Mouse (Mus musculus) embryo, embryonic 10 days (tissue): ENCODE measurements at regions not wholly inside any gene's neighbourhood (a gene's known extent, or its start where the extent isn't known, plus 50 kb on each side); places are given as distances from the start of the nearest gene placed in this dataset.

Source experiments
- DNase-seq: peaks from one replicate; pipeline ENCODE4 v3.0.0-alpha.2; 2015; ENCODE audit warnings: low spot score

- no peak for DNase-seq
Measured at GRCm38 (mm10) chr13:37503449-37503848, 158.4 kb downstream of the Ly86 start.

GRCm38 (mm10) chr13:37503898-37504297, 158.9 kb downstream of the Ly86 start:
- no peak for DNase-seq

GRCm38 (mm10) chr13:37504373-37504772, 159.4 kb downstream of the Ly86 start:
- no peak for DNase-seq

- DNase-seq, result no peak
Measured at GRCm38 (mm10) chr13:37505617-37506016, 160.6 kb downstream of the Ly86 start.

GRCm38 (mm10) chr13:37506046-37506445, 161.0 kb downstream of the Ly86 start:
- no peak for DNase-seq

- DNase-seq, result no peak
Measured at GRCm38 (mm10) chr13:37506701-37507100, 161.7 kb downstream of the Ly86 start.

- no peak for DNase-seq
Measured at GRCm38 (mm10) chr13:37507146-37507545, 162.1 kb downstream of the Ly86 start.

- peak; percentile 57 for DNase-seq
Measured at GRCm38 (mm10) chr13:37508385-37509351, 163.7 kb downstream of the Ly86 start.

- peak; percentile 65 for DNase-seq
Measured at GRCm38 (mm10) chr13:37509352-37509851, 164.4 kb downstream of the Ly86 start.

- DNase-seq, result no peak
Measured at GRCm38 (mm10) chr13:37510511-37510910, 165.5 kb downstream of the Ly86 start.

- DNase-seq, result no peak
Measured at GRCm38 (mm10) chr13:37511006-37511405, 166.0 kb downstream of the Ly86 start.

- no peak for DNase-seq
Measured at GRCm38 (mm10) chr13:37511406-37511805, 166.4 kb downstream of the Ly86 start.

GRCm38 (mm10) chr13:37512781-37513180, 167.8 kb downstream of the Ly86 start:
- DNase-seq, result no peak

- DNase-seq, result no peak
Measured at GRCm38 (mm10) chr13:37513206-37513904, 168.3 kb downstream of the Ly86 start.

GRCm38 (mm10) chr13:37513905-37514607, 169.0 kb downstream of the Ly86 start:
- peak; percentile 74 for DNase-seq

- DNase-seq, result no peak
Measured at GRCm38 (mm10) chr13:37514641-37515305, 169.8 kb downstream of the Ly86 start.

- peak; percentile 47 for DNase-seq
Measured at GRCm38 (mm10) chr13:37517055-37517807, 172.2 kb downstream of the Ly86 start.

GRCm38 (mm10) chr13:37519948-37520347, 174.9 kb downstream of the Ly86 start:
- DNase-seq, result peak; percentile 40

GRCm38 (mm10) chr13:37525097-37525726, 180.2 kb downstream of the Ly86 start:
- DNase-seq, result no peak

GRCm38 (mm10) chr13:37526102-37526501, 181.1 kb downstream of the Ly86 start:
- no peak for DNase-seq
